Mouse (Mus musculus) liver, postnatal 0 days (tissue): ENCODE measurements around the gene Zfp473. TPM values are rescaled to one million over a fixed set of nuclear protein-coding genes. Genes with fewer than 3 reads are reported as not detected.
"Not testable (repeated sequence)": the region's sequence is repeated elsewhere in the genome, so short reads cannot be mapped to it uniquely, and the experiment has no call there.

ENCODE experiments used
- ATAC-seq: fragments of 200-750 bp; cut with Nextera tagmentation; 2 replicates; pipeline ENCODE4 v1.8.0; 2017; ENCODE audit warnings: mild to moderate bottlenecking, moderate library complexity
- DNase-seq: peaks from one replicate; pipeline ENCODE4 v3.0.0-alpha.2; 2016
- H3K27ac ChIP-seq: fragments of 300-500 bp; sonication (generic); 2 replicates; pipeline ENCODE4 v1.5.1; 2014; ENCODE audit warnings: antibody characterized with exemption, moderate library complexity, mild to moderate bottlenecking, low read depth
- H3K27me3 ChIP-seq: fragments of 300-500 bp; sonication (generic); 2 replicates; pipeline ENCODE4 v1.6.1; 2014; ENCODE audit warnings: low read length, control low read depth, mixed read lengths; ENCODE audit not compliant: insufficient read depth
- H3K36me3 ChIP-seq: fragments of 300-500 bp; sonication (generic); replicated peaks from 2 replicates; pipeline ENCODE4 v1.6.1; 2014; ENCODE audit warnings: mild to moderate bottlenecking, control low read depth, low read length, moderate library complexity, mixed read lengths; ENCODE audit not compliant: insufficient read depth
- H3K4me1 ChIP-seq: fragments of 300-500 bp; sonication (generic); 2 replicates; pipeline ENCODE4 v1.6.1; 2014; ENCODE audit warnings: antibody characterized with exemption, mild to moderate bottlenecking, control low read depth; ENCODE audit not compliant: insufficient read depth
- H3K4me2 ChIP-seq: fragments of 300-500 bp; sonication (generic); 2 replicates; pipeline ENCODE4 v1.6.1; 2014; ENCODE audit warnings: low read depth, mild to moderate bottlenecking, low read length, moderate library complexity, mixed read lengths
- H3K4me3 ChIP-seq: fragments of 300-500 bp; sonication (generic); 2 replicates; pipeline ENCODE4 v1.5.1; 2014; ENCODE audit warnings: low read depth, low read length
- H3K9ac ChIP-seq: fragments of 300-500 bp; sonication (generic); replicated peaks from 2 replicates; pipeline ENCODE4 v1.6.1; 2014; ENCODE audit warnings: mild to moderate bottlenecking, moderate library complexity
- H3K9me3 ChIP-seq: fragments of 300-500 bp; sonication (generic); 2 replicates; pipeline ENCODE4 v1.6.1; 2016; ENCODE audit warnings: mild to moderate bottlenecking, control low read depth, low read length, mixed read lengths
- CTCF ChIP-seq: sonication (generic); IDR thresholded peaks from 2 replicates; pipeline ENCODE4 v1.5.1; 2016; ENCODE audit warnings: antibody characterized with exemption, low read depth
- EP300 ChIP-seq: IDR thresholded peaks from 2 replicates; pipeline ENCODE4 v1.6.1; 2016; ENCODE audit warnings: antibody characterized with exemption, low read depth, mild to moderate bottlenecking
- WGBS: fragments of 180-500 bp; shearing (Covaris S2); extraction: QIAGEN DNeasy Blood & Tissue Kit; methylation state at CpG from one replicate; pipeline ENCODE4 v1.1.7; 2014; ENCODE audit not compliant: insufficient replicate concordance; 5-methylcytosine and 5-hydroxymethylcytosine counted together
- polyA plus RNA-seq: library from polyadenylated mRNA; unstranded; fragments of >200 nt; fragmentation: Nextera tagmentation; extraction: Ambion mirVana; gene quantifications from 2 replicates; pipeline ENCODE4 v1.2.1, GENCODE M21; 2015

The Zfp473 gene
- 0.14 and 0.24 TPM in 2 replicates for polyA plus RNA-seq

DNA sequence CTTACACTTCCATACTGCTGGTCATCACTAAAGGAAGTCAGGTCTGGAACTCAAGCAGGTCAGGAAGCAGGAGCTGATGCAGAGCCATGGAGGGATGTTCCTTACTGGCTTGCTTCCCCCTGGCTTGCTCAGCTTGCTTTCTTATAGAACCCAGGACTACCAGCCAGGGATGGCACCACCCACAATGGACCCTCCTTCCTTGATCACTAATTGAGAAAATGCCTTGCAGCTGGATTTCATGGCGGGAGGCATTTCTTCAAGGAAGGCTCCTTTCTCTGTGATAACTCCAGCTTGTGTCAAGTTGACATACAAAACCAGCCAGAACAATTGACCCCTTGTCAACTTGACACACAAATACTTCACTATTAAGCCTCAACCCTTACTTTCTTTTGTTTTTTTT is at the start of gene Zfp473:
Gene Zfp473, minus strand, starts transcription at position 101 of the 400 bp plus-strand sequence.
- Histone ChIP-seq H3K36me3 (peaks cover 39% of the 10 kb centered on the region), H3K4me1 (peaks cover 20% of the 10 kb centered on the region)
- H3K4me2 ChIP-seq, ATAC-seq, H3K4me3 ChIP-seq, H3K27ac ChIP-seq, H3K9ac ChIP-seq, H3K27me3 ChIP-seq, DNase-seq, H3K9me3 ChIP-seq: not testable (repeated sequence)
- 85% methylated on average over 1 of the region's 1 CpGs for WGBS

DNA sequence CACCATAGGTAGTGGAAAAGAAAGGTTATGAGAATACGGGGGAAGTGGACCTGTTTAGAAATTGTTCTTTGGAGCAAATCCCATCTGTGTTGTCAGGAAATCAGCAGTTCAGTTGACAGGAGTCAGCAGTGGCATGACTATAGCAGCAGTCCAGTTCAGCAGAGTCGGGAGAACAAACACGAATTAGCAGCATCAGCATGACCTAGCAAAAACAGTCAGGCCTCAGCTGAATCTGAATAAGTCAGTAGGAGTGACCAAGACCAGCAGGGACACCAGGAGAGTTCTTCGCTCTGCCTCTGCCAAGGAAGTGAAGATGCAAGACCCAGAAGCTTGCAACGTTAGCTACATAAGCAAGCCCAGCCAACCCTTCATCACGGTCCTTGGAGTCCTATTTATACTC is 41.9 kb upstream of the Zfp473 start:
- Histone ChIP-seq H3K4me1 (no peaks in the 10 kb centered on the region), H3K9me3 (peaks cover 3% of the 10 kb centered on the region; the same call in 1 of the 2 replicates), H3K9ac (no peak overlapping the region), H3K36me3 (no peaks in the 10 kb centered on the region), H3K27me3 (no peaks in the 10 kb centered on the region), H3K27ac (no peak overlapping the region), H3K4me2 (no peak overlapping the region), H3K4me3 (no peak overlapping the region)
- WGBS = 72% methylated on average over 6 of the region's 6 CpGs
- ATAC-seq (no peak), DNase-seq (peak; percentile 5)
- TF ChIP-seq EP300 = no peak
- no peak for TF ChIP-seq CTCF

DNA sequence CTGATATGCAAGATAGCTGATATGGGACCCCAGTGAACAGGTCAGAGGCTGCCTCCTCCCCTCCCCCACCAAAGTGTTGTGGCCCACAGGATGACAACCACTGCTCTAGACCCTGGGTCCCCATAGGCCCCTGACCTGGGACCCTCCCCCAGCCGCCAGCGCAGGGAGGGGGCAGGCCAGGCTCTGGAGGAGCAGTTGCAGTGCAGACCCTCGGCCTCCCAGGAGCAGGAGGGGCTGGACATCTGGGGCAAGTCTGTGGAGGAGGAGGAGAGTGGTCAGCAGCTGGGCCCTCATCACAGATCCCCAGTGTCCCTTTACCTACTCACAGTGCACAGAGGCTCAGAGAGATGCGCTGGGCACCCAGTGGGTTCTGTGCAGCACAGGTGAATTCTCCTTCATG is 39.2 kb upstream of the Zfp473 start:
- DNase-seq = no peak
- Histone ChIP-seq H3K4me1 (no peaks in the 10 kb centered on the region), H3K4me2 (no peak overlapping the region), H3K4me3 (no peak overlapping the region), H3K27me3 (no peaks in the 10 kb centered on the region), H3K9me3 (peaks cover 3% of the 10 kb centered on the region; the same call in 1 of the 2 replicates), H3K27ac (no peak overlapping the region), H3K9ac (no peak overlapping the region), H3K36me3 (no peaks in the 10 kb centered on the region)
- WGBS = 53% methylated on average over 4 of the region's 4 CpGs
- ATAC-seq = no peak
- no peak for TF ChIP-seq EP300
- no peak for TF ChIP-seq CTCF

DNA sequence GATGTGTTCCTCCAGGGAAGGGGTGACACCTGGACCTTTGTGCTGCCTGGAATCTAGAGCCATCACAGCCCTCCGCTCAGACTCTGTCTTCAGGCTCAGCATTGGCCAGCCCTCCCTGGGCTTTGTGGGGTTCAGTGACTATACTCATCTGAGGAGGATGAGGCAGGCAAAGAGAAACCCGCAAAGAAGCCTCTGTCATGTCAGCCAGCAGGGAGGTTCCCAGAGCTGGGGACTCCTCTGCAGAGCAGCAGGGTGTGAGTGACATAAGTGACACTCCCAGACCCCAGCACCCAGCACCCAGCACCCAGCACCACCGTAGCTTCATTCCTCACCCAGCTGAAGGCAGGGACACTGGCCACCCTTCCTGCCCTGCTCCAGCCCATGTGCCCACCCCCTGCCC is 38.7 kb upstream of the Zfp473 start:
- Histone ChIP-seq H3K36me3 (no peaks in the 10 kb centered on the region), H3K9me3 (no peaks in the 10 kb centered on the region), H3K4me2 (no peak overlapping the region), H3K9ac (no peak overlapping the region), H3K27ac (no peak overlapping the region), H3K27me3 (no peaks in the 10 kb centered on the region), H3K4me1 (no peaks in the 10 kb centered on the region), H3K4me3 (no peak overlapping the region)
- ATAC-seq = no peak
- 73% methylated on average over 3 of the region's 3 CpGs for WGBS
- no peak for DNase-seq
- TF ChIP-seq EP300 (no peak), CTCF (no peak)

DNA sequence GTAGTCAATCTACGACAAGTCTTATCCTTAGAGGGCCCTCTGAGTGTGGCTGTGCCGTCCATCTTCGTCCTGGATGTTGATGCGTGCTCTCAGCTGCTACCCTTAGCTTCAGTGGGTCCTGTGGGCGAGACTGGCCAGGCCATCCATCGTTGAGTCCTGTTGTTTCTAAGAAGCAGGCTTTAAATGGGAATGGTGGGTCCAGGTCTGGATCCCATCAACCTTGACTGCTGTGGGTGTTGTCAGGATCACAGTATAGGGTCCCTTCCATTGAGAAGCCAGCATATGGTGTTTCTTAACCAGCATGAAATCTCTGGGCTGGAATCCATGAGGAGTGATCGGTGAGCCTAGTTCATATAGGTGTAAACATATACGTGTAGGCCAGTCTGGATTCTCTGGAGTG is 29.3 kb upstream of the Zfp473 start:
- Histone ChIP-seq H3K27ac (no peak overlapping the region), H3K4me2 (no peak overlapping the region), H3K9me3 (no peaks in the 10 kb centered on the region), H3K4me3 (no peak overlapping the region), H3K9ac (no peak overlapping the region), H3K27me3 (no peaks in the 10 kb centered on the region), H3K36me3 (peaks cover 14% of the 10 kb centered on the region; the same call in 1 of the 2 replicates), H3K4me1 (no peaks in the 10 kb centered on the region)
- WGBS = 73% methylated on average over 8 of the region's 8 CpGs
- no peak for DNase-seq
- ATAC-seq = no peak
- TF ChIP-seq EP300 (no peak), CTCF (no peak)

DNA sequence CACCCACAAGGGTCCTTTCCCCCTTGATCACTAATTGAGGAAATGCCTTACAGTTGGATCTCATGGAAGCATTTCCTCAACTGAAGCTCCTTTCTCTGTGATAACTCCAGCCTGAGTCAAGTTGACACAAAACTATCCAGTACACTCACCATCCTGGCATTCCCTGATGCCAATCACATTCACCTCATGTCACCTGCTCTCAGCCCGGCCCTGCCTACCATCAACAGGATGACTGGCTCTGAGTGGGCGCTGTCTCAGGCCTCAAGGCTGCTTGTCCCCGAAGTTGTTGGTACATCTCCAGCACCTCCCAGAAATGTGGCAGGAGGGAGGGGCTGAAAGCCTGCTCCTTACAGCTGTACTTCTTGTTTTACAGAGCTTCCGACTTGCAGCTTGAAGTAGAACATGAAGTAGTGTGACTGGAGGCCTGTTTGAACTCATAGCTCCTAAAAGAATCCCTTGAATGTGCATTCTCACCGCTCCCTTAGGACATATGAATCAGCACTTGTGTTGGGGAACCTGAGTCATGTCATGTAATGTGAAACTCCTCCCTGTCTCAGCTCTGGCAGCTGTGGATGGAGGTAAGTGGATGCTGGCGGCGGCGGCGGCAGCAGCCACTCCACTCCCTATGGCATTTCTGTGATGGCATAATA is 26.1 kb upstream of the Zfp473 start:
- H3K36me3 ChIP-seq = peaks cover 37% of the 10 kb centered on the region
- no peaks in the 10 kb centered on the region for H3K27me3 ChIP-seq
- ATAC-seq (peak; percentile 70), DNase-seq (no peak)
- WGBS = 86% methylated on average over 9 of the region's 9 CpGs
- H3K9ac ChIP-seq = no peak overlapping the region
- no peak overlapping the region; the same call in 1 of the 2 replicates for H3K27ac ChIP-seq
- no peaks in the 10 kb centered on the region for H3K9me3 ChIP-seq
- no peak overlapping the region for H3K4me3 ChIP-seq
- no peaks in the 10 kb centered on the region for H3K4me1 ChIP-seq
- TF ChIP-seq EP300 (peak; percentile 42), CTCF (no peak)
- H3K4me2 ChIP-seq = no peak overlapping the region
